Mouse (Mus musculus) limb, embryonic 14.5 days (tissue): Measurements from ENCODE around the gene Lpp. TPM values are rescaled to one million over a fixed set of nuclear protein-coding genes. Genes with fewer than 3 reads are reported as not detected.

Experiments
- ATAC-seq: fragments of 200-750 bp; cut with Nextera tagmentation; 2 replicates; pipeline ENCODE4 v1.8.0; 2017; ENCODE audit warnings: low read depth, moderate number of reproducible peaks, moderate TSS enrichment; ENCODE audit not compliant: low FRiP score
- DNase-seq: peaks from one replicate; pipeline ENCODE4 v3.0.0-alpha.2; 2015; ENCODE audit warnings: low spot score
- H3K27ac ChIP-seq: fragments of 300-500 bp; sonication (generic); replicated peaks from 2 replicates; pipeline ENCODE4 v1.5.1; 2014; ENCODE audit warnings: low read depth, mild to moderate bottlenecking, low read length, moderate library complexity, mixed read lengths
- H3K27me3 ChIP-seq: fragments of 300-500 bp; sonication (generic); 2 replicates; pipeline ENCODE4 v1.6.1; 2014; ENCODE audit warnings: low read length, mixed read lengths; ENCODE audit not compliant: control insufficient read depth, insufficient read depth
- H3K36me3 ChIP-seq: fragments of 300-500 bp; sonication (generic); 2 replicates; pipeline ENCODE4 v1.6.1; 2014; ENCODE audit warnings: mild to moderate bottlenecking, low read length, moderate library complexity, mixed read lengths; ENCODE audit not compliant: control insufficient read depth, insufficient read depth
- H3K4me1 ChIP-seq: fragments of 300-500 bp; sonication (generic); 2 replicates; pipeline ENCODE4 v1.6.1; 2014; ENCODE audit warnings: antibody characterized with exemption, low read length, mixed read lengths; ENCODE audit not compliant: control insufficient read depth, insufficient read depth
- H3K4me2 ChIP-seq: fragments of 300-500 bp; sonication (generic); replicated peaks from 2 replicates; pipeline ENCODE4 v1.6.1; 2014; ENCODE audit warnings: low read depth, mild to moderate bottlenecking, low read length, moderate library complexity; ENCODE audit not compliant: severe bottlenecking
- H3K4me3 ChIP-seq: fragments of 300-500 bp; sonication (generic); replicated peaks from 2 replicates; pipeline ENCODE4 v1.5.1; 2014; ENCODE audit warnings: low read length
- H3K9ac ChIP-seq: fragments of 300-500 bp; sonication (generic); 2 replicates; pipeline ENCODE4 v1.6.1; 2014; ENCODE audit warnings: mild to moderate bottlenecking, low read depth, low read length, moderate library complexity; ENCODE audit not compliant: severe bottlenecking
- H3K9me3 ChIP-seq: fragments of 300-500 bp; sonication (generic); 2 replicates; pipeline ENCODE4 v1.6.1; 2016; ENCODE audit warnings: low read length; ENCODE audit not compliant: control insufficient read depth
- POLR2A ChIP-seq: fragments of 200-500 bp; IDR thresholded peaks from 2 replicates; pipeline ENCODE4 v1.8.0; 2012; ENCODE audit warnings: inconsistent platforms, mild to moderate bottlenecking, moderate library complexity, borderline replicate concordance; ENCODE audit not compliant: insufficient read depth, insufficient read length; ENCODE audit errors: extremely low read depth
- WGBS: fragments of 180-500 bp; shearing (Covaris S2); extraction: QIAGEN DNeasy Blood & Tissue Kit; methylation state at CpG from one replicate; pipeline ENCODE4 v1.1.7; 2014; 5-methylcytosine and 5-hydroxymethylcytosine counted together
- microRNA counts: library from miRNA; unstranded; fragments of <30 nt; microRNA quantifications from one replicate; lab custom pipeline; 2016
- microRNA-seq: library from miRNA; unstranded; fragments of <30 nt; microRNA quantifications from one replicate; pipeline ENCODE4, GENCODE M21; 2016
- polyA plus RNA-seq, 2 experiments: library from polyadenylated mRNA; depleted of rRNA in 1 of 2; stranded (reverse) in 1 of 2; unstranded in 1 of 2; fragments of >200 nt; fragmentation: Nextera tagmentation in 1 of 2; extraction: Ambion mirVana in 1 of 2; gene quantifications; 2 replicates each; pipeline versions ENCODE4 v1.2.1 to v1.2.3; 2012 to 2014

Lpp gene
- polyA plus RNA-seq, 2 experiments, result 15.1 to 46.7 TPM

DNA sequence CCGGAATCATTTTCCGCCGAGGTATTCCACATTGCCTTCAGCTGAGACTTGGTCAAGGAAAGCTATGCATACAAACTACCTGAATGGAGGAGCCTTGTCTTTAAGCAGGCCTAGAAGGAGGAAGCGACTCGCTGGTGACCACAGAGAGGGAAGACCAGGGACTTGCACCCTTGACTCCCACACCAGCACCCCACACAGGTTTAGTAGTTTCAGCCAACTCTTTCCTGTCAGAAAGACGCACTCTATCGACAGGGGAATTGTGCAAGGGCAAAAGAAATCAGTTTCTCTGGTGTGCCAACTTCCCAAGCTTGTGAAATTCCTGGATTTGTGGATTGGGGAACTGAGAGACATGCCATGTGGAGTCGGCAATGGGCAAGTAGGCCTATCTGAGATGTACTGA, 647.9 kb downstream of the Lpp start:
- Histone ChIP-seq H3K9ac (no peak overlapping the region), H3K9me3 (no peaks in the 10 kb centered on the region), H3K27ac (no peak overlapping the region), H3K4me1 (peaks cover 41% of the 10 kb centered on the region), H3K27me3 (no peaks in the 10 kb centered on the region), H3K4me2 (no peak overlapping the region), H3K4me3 (no peak overlapping the region), H3K36me3 (no peaks in the 10 kb centered on the region)
- WGBS, result 84% methylated on average over 8 of the region's 8 CpGs
- TF ChIP-seq POLR2A, result no peak
- ATAC-seq (no peak), DNase-seq (no peak)

DNA sequence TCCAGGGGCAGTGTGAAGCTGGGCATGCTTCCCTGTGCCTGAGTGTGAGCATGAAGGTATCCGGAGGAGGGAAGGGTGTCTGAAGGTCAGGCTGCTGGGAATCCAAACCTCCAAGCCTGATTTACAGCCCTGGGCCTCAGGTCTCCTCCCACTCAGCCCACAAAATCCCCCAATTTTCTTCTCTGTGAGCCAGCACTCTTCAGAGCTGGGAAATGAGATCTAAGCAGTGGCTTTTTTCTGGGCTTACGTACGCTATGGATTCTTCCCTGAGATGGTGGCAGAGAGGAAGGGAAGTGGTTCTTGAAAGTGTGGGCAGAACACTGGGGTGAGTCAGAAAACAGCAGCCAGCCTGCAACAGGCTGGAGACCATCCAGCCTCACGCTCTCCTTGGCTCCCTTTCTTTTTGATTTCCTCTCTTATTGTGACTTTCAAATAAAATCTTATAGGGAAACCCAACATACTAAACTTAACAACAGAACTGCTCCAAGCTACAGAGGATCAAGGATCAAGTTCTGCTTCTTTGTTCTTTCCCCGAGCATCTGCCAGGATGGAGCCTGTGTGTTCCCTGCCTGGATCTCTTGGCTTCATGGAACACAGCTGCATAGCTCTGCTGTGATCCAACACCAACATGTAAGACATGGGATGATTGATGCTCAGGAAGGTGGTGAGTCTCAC, 648.7 kb downstream of the Lpp start:
- ATAC-seq (peak; percentile 59), DNase-seq (peak; percentile 58)
- WGBS, result 22% methylated on average over 5 of the region's 5 CpGs

More for the DNA sequence above, 648.7 kb downstream of the Lpp start:
- H3K4me3 ChIP-seq, result no peak overlapping the region
- peak overlapping the region; percentile 82 for H3K27ac ChIP-seq
- no peak for TF ChIP-seq POLR2A
- H3K4me1 ChIP-seq, result peaks cover 41% of the 10 kb centered on the region
- no peaks in the 10 kb centered on the region for H3K27me3 ChIP-seq
- no peaks in the 10 kb centered on the region for H3K36me3 ChIP-seq
- 0 out of 2 replicates have a peak overlapping the region, but pooled peaks have one; percentile 28 for H3K9ac ChIP-seq
- H3K9me3 ChIP-seq, result no peaks in the 10 kb centered on the region
- no peak overlapping the region; the same call in 1 of the 2 replicates for H3K4me2 ChIP-seq

MicroRNAs within 50 kb of the gene (microRNA counts, 519-probe panel; counts per million panel counts)
- microRNA mmu-miR-28 (lab: Ali Mortazavi, UCI), result 3,771 counts per million, percentile 77 among the panel's probes with 10 or more counts

Small RNA genes within 50 kb of the gene (microRNA-seq; reads per million reads assigned to microRNA genes)
- 1,011 reads per million, percentile 72 among the genes with 10 or more reads in this experiment for gene Mir28a
